Mouse (Mus musculus) MEL (cell line): ENCODE results near the gene Omp.

Experiments used
- CTCF ChIP-seq, 3 experiments: IDR thresholded peaks in 2 of 3; conservative IDR thresholded peaks in 1 of 3; 2 replicates each; pipeline ENCODE4 v1.5.1; 2011 to 2012; ENCODE audit warnings: low read length in 3 of 3, low read depth in 2 of 3, mild to moderate bottlenecking in 2 of 3, improper control_type of control experiment in 1 of 3, inconsistent platforms in 1 of 3, mixed read lengths in 1 of 3, moderate library complexity in 1 of 3; ENCODE audit not compliant: control insufficient read depth in 1 of 3, insufficient read depth in 1 of 3, poor library complexity in 1 of 3, severe bottlenecking in 1 of 3
- ELF1 ChIP-seq: IDR thresholded peaks from 2 replicates; pipeline ENCODE4 v1.6.1; 2014; ENCODE audit warnings: low read depth, mild to moderate bottlenecking, inconsistent platforms, low read length, improper control_type of control experiment, moderate library complexity
- NELFE ChIP-seq: IDR thresholded peaks from 2 replicates; pipeline ENCODE4 v1.6.1; 2011; ENCODE audit warnings: low read depth, low read length, improper control_type of control experiment
- POLR2A ChIP-seq, 2 experiments: IDR thresholded peaks; 2 replicates each; pipeline ENCODE4 v1.6.1; 2011 to 2012; ENCODE audit warnings: low read length in 2 of 2, mild to moderate bottlenecking in 2 of 2, control low read depth in 1 of 2, improper control_type of control experiment in 1 of 2, low read depth in 1 of 2, moderate library complexity in 1 of 2; ENCODE audit not compliant: control insufficient read depth in 1 of 2, insufficient read depth in 1 of 2, poor library complexity in 1 of 2
- TBP ChIP-seq: IDR thresholded peaks from 2 replicates; pipeline ENCODE4 v1.8.0; 2011; ENCODE audit warnings: low read depth, low read length, improper control_type of control experiment

DNA sequence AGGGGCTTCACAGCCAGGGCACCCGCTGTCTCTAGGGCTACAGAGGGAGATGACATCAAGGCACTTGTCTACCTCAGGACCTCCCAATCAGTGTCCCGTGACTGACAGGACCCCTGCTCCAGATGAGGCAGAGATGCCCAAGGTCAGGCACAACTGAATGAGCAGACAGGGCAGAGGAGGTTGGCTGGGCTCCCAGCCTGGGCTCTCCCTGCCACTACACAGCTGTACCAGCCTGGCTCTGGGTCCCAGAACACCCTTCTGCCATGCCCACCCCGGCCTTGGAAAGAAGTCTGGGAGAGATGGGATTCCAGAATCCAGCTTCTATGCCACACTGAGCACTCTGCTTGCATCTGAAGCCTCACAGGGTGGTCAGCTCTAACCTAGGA, 11.0 kb upstream of the Omp start:
- TF ChIP-seq TBP (no peak), CTCF (IDR thresholded peaks at IDR 0.05 in 2 of 3, conservative IDR thresholded peaks at IDR 0.05 in 1 of 3; ENCODE audit: control insufficient read depth in 1 of 3, insufficient read depth in 1 of 3, low read depth in 2 of 3, low read length in 3 of 3, poor library complexity in 1 of 3, severe bottlenecking in 1 of 3) (no peak), ELF1 (no peak), POLR2A (IDR thresholded peaks at IDR 0.05; ENCODE audit: control insufficient read depth in 1 of 2, insufficient read depth in 1 of 2, low read depth in 1 of 2, low read length in 2 of 2, poor library complexity in 1 of 2) (no peak), NELFE (no peak)
